In genomic region chr5:110284536-110284935, GRCm38 (mm10) we compare ENCODE assay signal across 9 mouse cellular contexts. TPM values are rescaled to one million over a fixed set of nuclear protein-coding genes. Genes with fewer than 3 reads are reported as not detected.
DNase-seq lines count a peak whose midpoint lies in the region; ATAC-seq lines count a peak whose summit lies in the region.
"Had no signal": no experiment of that assay in that cellular context is flagged by ENCODE, and none has a peak within 500 bp of the region (broad histone marks: within the 10 kb centered on the region; RNA-seq: fewer than 3 reads in every experiment).

No protein-coding gene starts in this region.

- no peaks in the 10 kb centered on the region for H3K9me3 ChIP-seq in intestine, embryonic 16.5 days (ENCODE audit: control insufficient read depth, low read length)
- H3K9me3 ChIP-seq: neural tube, embryonic 13.5 days had no signal

- peak; percentile 50 for DNase-seq in urinary bladder, postnatal 25 days (ENCODE audit: low spot score)
- DNase-seq in urinary bladder, adult 2 months (ENCODE audit: low spot score), result no peak
- DNase-seq in adrenal gland, postnatal 14 days, result peak; percentile 79
- peak; percentile 64 for DNase-seq in lung, adult 18-20 months
- DNase-seq in retina, postnatal 7 days (ENCODE audit: low read depth, low spot score), result peak; percentile 51
- DNase-seq in left cerebral cortex, adult 8-10 months (ENCODE audit: low spot score in 2 of 2), result no peak

- H3K36me3 ChIP-seq in intestine, embryonic 16.5 days (ENCODE audit: control insufficient read depth, insufficient read depth, low read length), result no peaks in the 10 kb centered on the region

- H3K9ac ChIP-seq in intestine, embryonic 16.5 days (ENCODE audit: low read depth, low read length), result no peak overlapping the region

- peaks cover 13% of the 10 kb centered on the region for H3K4me1 ChIP-seq in intestine, embryonic 16.5 days (ENCODE audit: control insufficient read depth, insufficient read depth, low read length)

- H3K4me3 ChIP-seq in intestine, embryonic 16.5 days (ENCODE audit: low read length), result peak overlapping the region; percentile 83; the same call in 1 of the 2 replicates

- peak overlapping the region; percentile 99 for H3K4me2 ChIP-seq in intestine, embryonic 16.5 days (ENCODE audit: low read depth, low read length)

- H3K27ac ChIP-seq in intestine, embryonic 16.5 days (ENCODE audit: low read length), result no peak overlapping the region
- H3K27ac ChIP-seq: neural tube, embryonic 13.5 days had no signal

- ATAC-seq in erythroblast, adult 5-6 weeks (replicated peaks; ENCODE audit: low FRiP score, poor library complexity, severe bottlenecking), result peak; percentile 48
- ATAC-seq in intestine, embryonic 16.5 days, result no peak

- H3K27me3 ChIP-seq in intestine, embryonic 16.5 days (replicated peaks; ENCODE audit: control insufficient read depth, insufficient read depth, low read length), result peaks cover 2% of the 10 kb centered on the region; the same call in 1 of the 2 replicates

- WGBS in intestine, embryonic 16.5 days, result 5% methylated on average over 4 of the region's 4 CpGs

RNA-seq across cellular contexts. Expression of gene Pxmp2, which starts 1.4 kb away (rescaled TPM):
- 5.1 and 5.6 TPM in 2 replicates for polyA plus RNA-seq in urinary bladder, adult 2 months (2012; rRNA removed)
- total RNA-seq in adrenal gland, postnatal 14 days (2021), result 18.6 and 39.4 TPM in 2 replicates
- 4.2 and 8.6 TPM in 2 replicates for total RNA-seq in erythroblast, adult 5-6 weeks (2015; ENCODE audit: low replicate concordance)
- 0.94 and 3.6 TPM in 2 replicates for total RNA-seq in erythroblast, adult 5-6 weeks (2017; ENCODE audit: low replicate concordance)
- polyA plus RNA-seq in intestine, embryonic 16.5 days (2015; fragmentation: Nextera tagmentation; extraction: Ambion mirVana), result 7.7 and 8.0 TPM in 2 replicates
- 10 to 100 TPM in 1 of 4 experiments, 1 to 10 TPM in 3; 6.8 to 10.8 (median 8.8) TPM for total RNA-seq in left cerebral cortex, adult 8-10 months (2022)

RNA-seq across cellular contexts. Expression of gene Pole, which starts 1.6 kb away (rescaled TPM):
- polyA plus RNA-seq in urinary bladder, adult 2 months (2012; rRNA removed), result 2.2 and 2.3 TPM in 2 replicates
- 8.2 and 11.9 TPM in 2 replicates for total RNA-seq in adrenal gland, postnatal 14 days (2021)
- 27.6 and 46.1 TPM in 2 replicates for total RNA-seq in erythroblast, adult 5-6 weeks (2015; ENCODE audit: low replicate concordance)
- 24.4 and 25.5 TPM in 2 replicates for total RNA-seq in erythroblast, adult 5-6 weeks (2017; ENCODE audit: low replicate concordance)
- 14.5 and 15.7 TPM in 2 replicates for polyA plus RNA-seq in intestine, embryonic 16.5 days (2015; fragmentation: Nextera tagmentation; extraction: Ambion mirVana)
- 1 to 10 TPM; 1.4 to 2.4 (median 1.9) TPM for total RNA-seq in left cerebral cortex, adult 8-10 months (2022)

RNA-seq across cellular contexts. Expression of gene Pgam5, which starts 14.8 kb away (rescaled TPM):
- 19.1 and 21.5 TPM in 2 replicates for polyA plus RNA-seq in urinary bladder, adult 2 months (2012; rRNA removed)
- 49.5 and 51.4 TPM in 2 replicates for total RNA-seq in adrenal gland, postnatal 14 days (2021)
- total RNA-seq in erythroblast, adult 5-6 weeks (2015; ENCODE audit: low replicate concordance), result 11.9 and 14.0 TPM in 2 replicates
- 9.6 and 13.9 TPM in 2 replicates for total RNA-seq in erythroblast, adult 5-6 weeks (2017; ENCODE audit: low replicate concordance)
- 51.4 and 54.7 TPM in 2 replicates for polyA plus RNA-seq in intestine, embryonic 16.5 days (2015; fragmentation: Nextera tagmentation; extraction: Ambion mirVana)
- 10 to 100 TPM; 50.0 to 60.1 (median 52.8) TPM for total RNA-seq in left cerebral cortex, adult 8-10 months (2022)

RNA-seq across cellular contexts. Expression of gene Ankle2, which starts 53.7 kb away (rescaled TPM):
- 24.6 and 30.4 TPM in 2 replicates for polyA plus RNA-seq in urinary bladder, adult 2 months (2012; rRNA removed)
- total RNA-seq in adrenal gland, postnatal 14 days (2021), result 32.5 and 33.8 TPM in 2 replicates
- total RNA-seq in erythroblast, adult 5-6 weeks (2015; ENCODE audit: low replicate concordance), result 24.0 and 31.5 TPM in 2 replicates
- 25.6 and 41.6 TPM in 2 replicates for total RNA-seq in erythroblast, adult 5-6 weeks (2017; ENCODE audit: low replicate concordance)
- 12.9 and 16.9 TPM in 2 replicates for polyA plus RNA-seq in intestine, embryonic 16.5 days (2015; fragmentation: Nextera tagmentation; extraction: Ambion mirVana)
- 10 to 100 TPM; 34.5 to 42.7 (median 37.8) TPM for total RNA-seq in left cerebral cortex, adult 8-10 months (2022)

RNA-seq across cellular contexts. Expression of gene P2rx2, which starts 58.5 kb away (rescaled TPM):
- polyA plus RNA-seq in urinary bladder, adult 2 months (2012; rRNA removed), result 1.7 and 1.8 TPM in 2 replicates
- 0.48 and 1.2 TPM in 2 replicates for total RNA-seq in adrenal gland, postnatal 14 days (2021)
- total RNA-seq in erythroblast, adult 5-6 weeks (2015; ENCODE audit: low replicate concordance), result not detected in 2 replicates
- total RNA-seq in erythroblast, adult 5-6 weeks (2017; ENCODE audit: low replicate concordance), result not detected in 2 replicates
- polyA plus RNA-seq in intestine, embryonic 16.5 days (2015; fragmentation: Nextera tagmentation; extraction: Ambion mirVana), result 1.2 and 1.4 TPM in 2 replicates
- total RNA-seq in left cerebral cortex, adult 8-10 months (2022), result under 1 TPM in 1 of 4 experiments, not detected in 3; 0.32 TPM

Comparison
In these comparisons a context has a peak if more than half of its experiments do, and no peak if none do; other contexts are left out.
1. DNase-seq: peak in urinary bladder, postnatal 25 days (single experiment), adrenal gland, postnatal 14 days (single experiment), lung, adult 18-20 months (2 of 2) and retina, postnatal 7 days (single experiment); none in urinary bladder, adult 2 months (single experiment) and left cerebral cortex, adult 8-10 months (0 of 2).